Mouse (Mus musculus) cortical plate, adult 2 months (tissue): ENCODE data around the gene Dennd4b.

Experiments used
- CTCF ChIP-seq: fragments of 200-500 bp; IDR thresholded peaks from 2 replicates; pipeline ENCODE4 v1.5.1; 2011; ENCODE audit warnings: mild to moderate bottlenecking, control low read depth, low read length; ENCODE audit not compliant: insufficient read depth; ENCODE audit errors: extremely low read depth
- POLR2A ChIP-seq: fragments of 200-500 bp; IDR thresholded peaks from 2 replicates; pipeline ENCODE4 v1.6.1; 2011; ENCODE audit warnings: mild to moderate bottlenecking, low read length, control low read depth; ENCODE audit not compliant: insufficient read depth; ENCODE audit errors: extremely low read depth

GRCm38 (mm10) chr3:90242984-90243775 is 21.8 kb upstream of the Dennd4b start, which contains the start of gene Creb3l4:
- no peak for TF ChIP-seq POLR2A
- TF ChIP-seq CTCF, result no peak
